Comparison of ENCODE assay signal across 8 mouse cellular contexts in the genomic region with DNA sequence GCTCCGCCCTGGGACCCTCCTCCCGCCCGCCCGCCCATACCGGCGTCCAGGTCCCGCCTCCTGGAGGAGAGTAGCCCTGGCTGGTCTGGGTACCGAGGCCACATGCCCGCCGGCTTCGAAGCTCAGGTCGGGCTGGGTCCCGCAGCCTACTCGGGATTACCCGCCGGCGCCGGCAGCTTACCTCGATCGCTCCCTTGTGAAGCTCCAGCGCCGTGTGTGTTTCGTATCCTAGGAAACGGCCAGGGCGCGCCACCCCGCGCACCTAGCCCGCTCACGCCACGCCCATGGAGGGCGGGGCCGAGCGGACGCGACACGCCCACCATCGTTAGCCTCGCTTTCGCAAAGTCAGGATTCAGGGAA. TPM values are rescaled to one million over a fixed set of nuclear protein-coding genes. Genes with fewer than 3 reads are reported as not detected.
DNase-seq lines count a peak whose midpoint lies in the region; ATAC-seq and TF ChIP-seq lines count a peak whose summit lies in the region.

A gene (minus strand): TSS at position 286 of the 360 bp plus-strand sequence.

- peak within 1 kb of the TSS; percentile 11; the same call in 1 of the 2 replicates for H3K9ac ChIP-seq in heart, embryonic 11.5 days (ENCODE audit: low read depth, low read length)
- H3K9ac ChIP-seq in embryonic facial prominence, embryonic 12.5 days: peak within 1 kb of the TSS; percentile 54

- DNase-seq in heart, adult 8-10 months (ENCODE audit: low spot score): no peak
- DNase-seq in heart, postnatal 36 days: peak; percentile 13 to 14
- DNase-seq in layer of hippocampus, adult 18-20 months (ENCODE audit: low spot score in 2 of 2): peak; percentile 51 to 65
- DNase-seq in lung, adult 18-20 months: peak; percentile 75 to 81
- peak; percentile 77 for DNase-seq in testis, postnatal 14 days (ENCODE audit: low spot score)

- no peak within 1 kb of the TSS for H3K27ac ChIP-seq in heart, embryonic 11.5 days (ENCODE audit: low read depth, low read length)
- no peak within 1 kb of the TSS for H3K27ac ChIP-seq in embryonic facial prominence, embryonic 12.5 days
- H3K27ac ChIP-seq in olfactory bulb, adult 2 months (ENCODE audit: insufficient read depth, low read depth, low read length): no peak within 1 kb of the TSS

- TF ChIP-seq POLR2A in olfactory bulb, adult 2 months (IDR thresholded peaks at IDR 0.05; ENCODE audit: insufficient read depth, low read depth, low read length): no peak

- no peaks in the 10 kb centered on the region for H3K36me3 ChIP-seq in heart, embryonic 11.5 days (ENCODE audit: control insufficient read depth, insufficient read depth, low read length)
- no peaks in the 10 kb centered on the region for H3K36me3 ChIP-seq in embryonic facial prominence, embryonic 12.5 days

- H3K27me3 ChIP-seq in heart, embryonic 11.5 days (ENCODE audit: control insufficient read depth, insufficient read depth, low read length): peaks cover 11% of the 10 kb centered on the region
- peaks cover 24% of the 10 kb centered on the region for H3K27me3 ChIP-seq in embryonic facial prominence, embryonic 12.5 days

- peak within 1 kb of the TSS; percentile 41 for H3K4me3 ChIP-seq in heart, embryonic 11.5 days (ENCODE audit: low read depth, low read length)
- peak within 1 kb of the TSS; percentile 51 for H3K4me3 ChIP-seq in embryonic facial prominence, embryonic 12.5 days
- peak within 1 kb of the TSS; percentile 44 for H3K4me3 ChIP-seq in olfactory bulb, adult 2 months (ENCODE audit: insufficient read depth, low read depth, low read length)

- peaks cover 3% of the 10 kb centered on the region; the same call in 1 of the 2 replicates for H3K4me1 ChIP-seq in heart, embryonic 11.5 days (ENCODE audit: control insufficient read depth, insufficient read depth, low read length)
- 0 out of 2 replicates have a peak, but pooled peaks cover 6% of the 10 kb centered on the region for H3K4me1 ChIP-seq in embryonic facial prominence, embryonic 12.5 days
- H3K4me1 ChIP-seq in olfactory bulb, adult 2 months (ENCODE audit: control insufficient read depth, insufficient read depth, low read length): peaks cover 9% of the 10 kb centered on the region

- H3K9me3 ChIP-seq in heart, embryonic 11.5 days (replicated peaks; ENCODE audit: control insufficient read depth, low read length): no peaks in the 10 kb centered on the region
- H3K9me3 ChIP-seq in embryonic facial prominence, embryonic 12.5 days: no peaks in the 10 kb centered on the region

- ATAC-seq in heart, embryonic 11.5 days (replicated peaks; ENCODE audit: insufficient number of reproducible peaks, low FRiP score, low TSS enrichment): peak; percentile 84
- peak; percentile 78 for ATAC-seq in embryonic facial prominence, embryonic 12.5 days (ENCODE audit: insufficient number of reproducible peaks, insufficient read depth, low FRiP score, low TSS enrichment)

- WGBS in heart, embryonic 11.5 days (ENCODE audit: insufficient replicate concordance): under 1% methylated on average over 40 of the region's 40 CpGs
- WGBS in embryonic facial prominence, embryonic 12.5 days: under 1% methylated on average over 40 of the region's 40 CpGs
- WGBS in olfactory bulb, adult 2 months: under 1% methylated on average over 40 of the region's 40 CpGs

- TF ChIP-seq CTCF in olfactory bulb, adult 2 months (IDR thresholded peaks at IDR 0.05; ENCODE audit: insufficient read depth, low read depth, low read length): no peak

- H3K4me2 ChIP-seq in heart, embryonic 11.5 days: peak within 1 kb of the TSS; percentile 84
- H3K4me2 ChIP-seq in embryonic facial prominence, embryonic 12.5 days (replicated peaks): peak within 1 kb of the TSS; percentile 93

- intact Hi-C loops in heart, postnatal 36 days (cut with DNase I): no loop called here

RNA-seq across cellular contexts. Expression of the gene that starts here (rescaled TPM):
- polyA plus RNA-seq in heart, embryonic 11.5 days (2014; fragmentation: Nextera tagmentation; extraction: Ambion mirVana): 0.17 and 0.30 TPM in 2 replicates
- total RNA-seq in heart, adult 8-10 months (2022): not detected
- 0.72 and 0.78 TPM in 2 replicates for polyA plus RNA-seq in embryonic facial prominence, embryonic 12.5 days (2016; fragmentation: Nextera tagmentation; extraction: Ambion mirVana)
- not detected for total RNA-seq in heart, postnatal 36 days (2021)
- 1 to 10 TPM; 1.0 to 1.3 TPM for total RNA-seq in layer of hippocampus, adult 18-20 months (2021)
- polyA plus RNA-seq in olfactory bulb, adult 2 months (2012; ENCODE audit: insufficient read depth, insufficient read length, low replicate concordance, missing spikeins): not detected in 2 replicates

Comparison
In these comparisons a context has a peak if more than half of its experiments do, and no peak if none do; other contexts are left out.
1. Peak in ATAC-seq, H3K4me3 ChIP-seq, H3K9ac ChIP-seq and H3K4me2 ChIP-seq in heart, embryonic 11.5 days; RNA of the gene not detected or under 1 TPM.
2. Peak in ATAC-seq, H3K4me3 ChIP-seq, H3K9ac ChIP-seq and H3K4me2 ChIP-seq in embryonic facial prominence, embryonic 12.5 days; RNA of the gene not detected or under 1 TPM.
3. Peak in DNase-seq in heart, postnatal 36 days; RNA of the gene not detected or under 1 TPM.